Mouse (Mus musculus) C2C12 (cell line): ENCODE measurements around the gene Kirrel3.

Experiments
- CTCF ChIP-seq: IDR thresholded peaks from one replicate; pipeline ENCODE4 v1.5.1; 2011; ENCODE audit not compliant: control insufficient read depth, insufficient read depth, insufficient read length
- MAX ChIP-seq: IDR thresholded peaks from one replicate; pipeline ENCODE4 v1.6.1; 2011; ENCODE audit warnings: mild to moderate bottlenecking, control low read depth
- MYOG ChIP-seq: IDR thresholded peaks from one replicate; pipeline ENCODE4 v1.6.1; 2011; ENCODE audit not compliant: control insufficient read depth, insufficient read length; ENCODE audit errors: extremely low read depth

DNA sequence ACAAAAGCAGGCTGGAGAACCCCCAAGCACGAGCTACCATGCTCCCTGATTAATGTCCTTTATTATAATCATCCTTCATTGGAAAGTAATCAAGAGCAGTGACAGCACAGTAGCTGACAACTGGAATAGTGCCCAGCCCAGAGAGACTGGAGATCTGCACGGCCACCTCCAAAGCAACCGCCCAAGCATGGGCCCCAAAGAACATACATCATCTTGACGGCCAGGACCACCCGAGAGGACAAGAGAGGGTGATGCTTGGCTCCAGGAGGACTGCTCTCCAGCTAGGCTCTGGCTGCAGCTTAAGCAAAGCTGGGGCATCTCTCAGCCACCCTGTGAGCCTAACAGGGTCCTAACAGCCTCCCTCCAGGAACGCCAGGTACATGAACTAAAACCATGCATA lies 482.1 kb downstream of the Kirrel3 start:
- TF ChIP-seq CTCF (no peak), MYOG (no peak), MAX (no peak)
